Mouse (Mus musculus) myocyte (in vitro differentiated cells): ENCODE data around the gene Gpr183.

Experiments used
- CEBPB ChIP-seq: IDR thresholded peaks from 2 replicates; pipeline ENCODE4 v1.6.1; 2011; ENCODE audit warnings: mild to moderate bottlenecking, moderate library complexity; ENCODE audit not compliant: poor library complexity, insufficient read depth, severe bottlenecking
- E2F4 ChIP-seq: IDR thresholded peaks from one replicate; pipeline ENCODE4 v1.6.1; 2011; ENCODE audit warnings: mild to moderate bottlenecking, control low read depth, moderate library complexity; ENCODE audit not compliant: insufficient read depth
- MAX ChIP-seq: IDR thresholded peaks from one replicate; pipeline ENCODE4 v1.6.1; 2011; ENCODE audit warnings: low read depth, mild to moderate bottlenecking, control low read depth
- MYOD1 ChIP-seq, 3 experiments: IDR thresholded peaks; one replicate each; pipeline ENCODE4 v1.6.1; 2011; ENCODE audit warnings: control low read depth in 2 of 3, low read depth in 2 of 3, mild to moderate bottlenecking in 2 of 3, moderate library complexity in 1 of 3; ENCODE audit not compliant: insufficient read length in 2 of 3, control insufficient read depth in 1 of 3
- MYOG ChIP-seq, 3 experiments: IDR thresholded peaks; one replicate each; pipeline ENCODE4 v1.6.1; 2011; ENCODE audit warnings: control low read depth in 2 of 3, low read depth in 2 of 3, mild to moderate bottlenecking in 2 of 3; ENCODE audit not compliant: insufficient read length in 2 of 3, control insufficient read depth in 1 of 3, insufficient read depth in 1 of 3
- POLR2A ChIP-seq: IDR thresholded peaks from one replicate; pipeline ENCODE4 v1.6.1; 2011; ENCODE audit warnings: low read depth, mild to moderate bottlenecking, control low read depth, moderate library complexity; ENCODE audit not compliant: insufficient read length
- POLR2AphosphoS2 ChIP-seq: IDR thresholded peaks from one replicate; pipeline ENCODE4 v1.6.1; 2011; ENCODE audit warnings: low read depth, control low read depth; ENCODE audit not compliant: insufficient read length
- REST ChIP-seq: IDR thresholded peaks from one replicate; pipeline ENCODE4 v1.6.1; 2011; ENCODE audit warnings: mild to moderate bottlenecking, control low read depth, moderate library complexity; ENCODE audit not compliant: insufficient read depth, insufficient read length
- SRF ChIP-seq: IDR thresholded peaks from one replicate; pipeline ENCODE4 v1.6.1; 2011; ENCODE audit warnings: low read depth; ENCODE audit not compliant: control insufficient read depth, insufficient read length
- TCF12 ChIP-seq: IDR thresholded peaks from one replicate; pipeline ENCODE4 v1.6.1; 2011; ENCODE audit warnings: mild to moderate bottlenecking, control low read depth; ENCODE audit not compliant: poor library complexity, insufficient read depth, severe bottlenecking
- TCF3 ChIP-seq: IDR thresholded peaks from one replicate; pipeline ENCODE4 v1.6.1; 2011; ENCODE audit warnings: low read depth, control low read depth; ENCODE audit not compliant: insufficient read length
- USF1 ChIP-seq: IDR thresholded peaks from one replicate; pipeline ENCODE4 v1.6.1; 2011; ENCODE audit warnings: low read depth, mild to moderate bottlenecking, control low read depth, moderate library complexity

DNA sequence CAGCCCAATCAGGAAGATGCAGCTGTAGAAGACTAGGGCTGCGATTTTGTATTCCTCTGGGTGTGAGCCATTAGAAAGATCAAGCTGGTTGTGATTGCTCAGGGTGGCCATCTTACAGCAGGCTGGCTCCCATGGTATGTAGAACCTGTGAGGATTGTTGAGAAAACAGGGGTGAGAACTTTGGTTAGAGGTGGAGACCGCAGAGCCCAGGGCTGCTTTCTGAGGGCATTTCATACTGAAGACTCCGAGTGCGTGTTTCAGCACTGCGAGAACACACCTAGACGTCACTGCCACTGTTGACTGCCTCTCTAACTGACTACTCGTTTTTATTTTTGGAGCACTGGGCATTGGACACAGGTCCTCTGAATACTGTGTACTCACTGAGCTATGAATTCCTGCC, 52.5 kb downstream of the Gpr183 start:
- TF ChIP-seq E2F4 (no peak), POLR2A (no peak), REST (no peak), POLR2AphosphoS2 (no peak), TCF12 (no peak), CEBPB (no peak), USF1 (no peak), MAX (no peak), MYOG (IDR thresholded peaks at IDR 0.05; ENCODE audit: control insufficient read depth in 1 of 3, insufficient read depth in 1 of 3, insufficient read length in 2 of 3, low read depth in 2 of 3) (no peak), SRF (no peak), TCF3 (no peak), MYOD1 (IDR thresholded peaks at IDR 0.05; ENCODE audit: control insufficient read depth in 1 of 3, insufficient read length in 2 of 3, low read depth in 2 of 3) (no peak)
